Mouse (Mus musculus) midbrain, embryonic 15.5 days (tissue): Measurements from ENCODE around the gene Sparcl1. TPM values are rescaled to one million over a fixed set of nuclear protein-coding genes. Genes with fewer than 3 reads are reported as not detected.

Experiments
- ATAC-seq: fragments of 200-750 bp; cut with Nextera tagmentation; replicated peaks from 2 replicates; pipeline ENCODE4 v1.8.0; 2017; ENCODE audit warnings: moderate TSS enrichment
- H3K27ac ChIP-seq: fragments of 300-500 bp; sonication (generic); 2 replicates; pipeline ENCODE4 v1.5.1; 2015; ENCODE audit warnings: mild to moderate bottlenecking, inconsistent platforms
- H3K27me3 ChIP-seq: fragments of 300-500 bp; sonication (generic); replicated peaks from 2 replicates; pipeline ENCODE4 v1.6.1; 2015; ENCODE audit warnings: inconsistent platforms
- H3K36me3 ChIP-seq: fragments of 300-500 bp; sonication (generic); replicated peaks from 2 replicates; pipeline ENCODE4 v1.6.1; 2015; ENCODE audit warnings: inconsistent platforms
- H3K4me1 ChIP-seq: fragments of 300-500 bp; sonication (generic); 2 replicates; pipeline ENCODE4 v1.6.1; 2015; ENCODE audit warnings: inconsistent platforms
- H3K4me2 ChIP-seq: fragments of 300-500 bp; sonication (generic); 2 replicates; pipeline ENCODE4 v1.6.1; 2015; ENCODE audit warnings: inconsistent platforms, mild to moderate bottlenecking, moderate library complexity
- H3K4me3 ChIP-seq: fragments of 300-500 bp; sonication (generic); 2 replicates; pipeline ENCODE4 v1.5.1; 2015; ENCODE audit warnings: mild to moderate bottlenecking, inconsistent platforms
- H3K9ac ChIP-seq: fragments of 300-500 bp; sonication (generic); 2 replicates; pipeline ENCODE4 v1.6.1; 2015; ENCODE audit warnings: mild to moderate bottlenecking, inconsistent platforms
- H3K9me3 ChIP-seq: fragments of 300-500 bp; sonication (generic); 2 replicates; pipeline ENCODE4 v1.6.1; 2016; ENCODE audit warnings: inconsistent platforms
- WGBS: fragments of 180-500 bp; shearing (Covaris S2); methylation state at CpG from one replicate; pipeline ENCODE4 v1.1.7; 2015; ENCODE audit warnings: mixed read lengths; 5-methylcytosine and 5-hydroxymethylcytosine counted together
- microRNA-seq: library from miRNA; unstranded; fragments of <30 nt; microRNA quantifications from one replicate; pipeline ENCODE4, GENCODE M21; 2016
- polyA plus RNA-seq: library from polyadenylated mRNA; unstranded; fragments of >200 nt; fragmentation: Nextera tagmentation; extraction: Ambion mirVana; gene quantifications from 2 replicates; pipeline ENCODE4 v1.2.1, GENCODE M21; 2015

Sparcl1 gene
- polyA plus RNA-seq, 1 experiment from 2014 or later = 167 TPM

DNA sequence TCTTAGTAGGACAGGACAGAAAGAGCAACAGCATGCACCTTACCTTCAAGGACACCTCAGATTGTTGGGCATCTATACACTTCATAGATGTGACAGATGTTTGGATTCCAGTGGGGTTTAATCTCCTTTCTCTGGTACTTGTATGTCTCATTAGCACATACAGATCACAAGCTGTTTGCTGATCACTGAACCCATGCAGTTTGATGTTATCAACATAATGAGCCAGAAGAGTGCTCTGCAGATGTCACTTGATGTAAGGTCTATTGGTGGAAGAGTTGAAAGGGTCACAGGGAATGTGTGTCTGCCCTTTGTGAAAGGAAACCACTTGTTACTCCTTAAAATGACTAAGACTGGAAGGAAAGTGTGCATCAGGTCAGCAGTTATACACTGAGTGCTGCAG lies 78.5 kb downstream of the Sparcl1 start:
- Histone ChIP-seq H3K4me2 (no peak overlapping the region), H3K27me3 (no peaks in the 10 kb centered on the region), H3K4me1 (no peaks in the 10 kb centered on the region), H3K9ac (no peak overlapping the region), H3K36me3 (no peaks in the 10 kb centered on the region), H3K4me3 (no peak overlapping the region), H3K9me3 (no peaks in the 10 kb centered on the region), H3K27ac (no peak overlapping the region)
- ATAC-seq = no peak

DNA sequence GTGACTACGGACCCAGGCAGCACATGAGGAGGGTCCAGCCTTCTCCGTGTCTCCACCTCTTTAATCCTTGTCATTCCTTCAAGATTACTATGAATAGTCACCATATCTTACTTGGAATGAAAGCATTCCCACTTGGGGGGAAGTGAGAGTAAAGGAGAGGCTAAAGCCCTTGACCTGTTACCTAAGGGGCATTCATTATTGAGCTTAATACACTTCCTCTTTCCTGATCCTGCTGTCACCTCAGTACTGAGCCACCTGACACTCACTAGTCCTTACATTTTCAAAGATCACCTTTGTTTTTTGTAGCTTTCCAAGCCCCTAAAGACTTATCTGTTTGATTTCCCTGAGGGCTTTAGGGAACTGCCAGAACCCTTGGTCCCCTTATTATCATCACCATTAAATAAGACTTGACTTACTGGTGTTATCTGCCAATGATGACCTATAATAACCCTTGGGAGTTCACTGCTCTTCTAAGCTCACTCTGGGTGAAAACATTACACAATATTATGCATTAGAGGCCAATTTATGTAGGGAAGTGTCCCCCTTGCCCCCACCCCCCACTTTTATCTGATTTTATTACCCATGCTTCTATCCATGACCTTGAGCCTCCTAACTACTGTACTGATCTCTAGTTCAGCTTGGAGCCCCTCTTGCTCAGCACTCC lies 81.0 kb downstream of the Sparcl1 start:
- Histone ChIP-seq H3K36me3 (no peaks in the 10 kb centered on the region), H3K27me3 (no peaks in the 10 kb centered on the region), H3K4me1 (no peaks in the 10 kb centered on the region), H3K9me3 (no peaks in the 10 kb centered on the region), H3K9ac (no peak overlapping the region), H3K4me2 (no peak overlapping the region), H3K4me3 (no peak overlapping the region), H3K27ac (no peak overlapping the region)
- 79% methylated on average over 2 of the region's 2 CpGs for WGBS
- ATAC-seq = no peak

Small RNA genes within 50 kb of the gene (microRNA-seq; reads per million reads assigned to microRNA genes)
- gene Mir5619 = 1.7 reads per million

Other genes with a start within 250 kb of the Sparcl1 start
- 45.2 and 46.4 TPM in 2 replicates for gene Klhl8, start 202.5 kb downstream of the Sparcl1 start, polyA plus RNA-seq
- 0.17 and 0.19 TPM in 2 replicates for gene Hsd17b13, start 136.3 kb downstream of the Sparcl1 start, polyA plus RNA-seq
- 2.2 and 2.6 TPM in 2 replicates for gene Hsd17b11, start 91.8 kb downstream of the Sparcl1 start, polyA plus RNA-seq
- 59.2 and 60.5 TPM in 2 replicates for gene Nudt9, start 67.4 kb downstream of the Sparcl1 start, polyA plus RNA-seq
- gene Gm17660, start 36.1 kb downstream of the Sparcl1 start, polyA plus RNA-seq = 0.63 TPM in 1 of 2 replicates, not detected in the other
- 0.04 TPM in 1 of 2 replicates, not detected in the other for gene Dspp, start 57.0 kb upstream of the Sparcl1 start, polyA plus RNA-seq
- gene Dmp1, start 88.9 kb upstream of the Sparcl1 start, polyA plus RNA-seq = 0.48 and 0.73 TPM in 2 replicates
- gene Ibsp, start 185.4 kb upstream of the Sparcl1 start, polyA plus RNA-seq = 0.23 and 0.24 TPM in 2 replicates
- gene Mepe, start 211.6 kb upstream of the Sparcl1 start, polyA plus RNA-seq = not detected in 2 replicates